Mouse (Mus musculus): ENCODE measurements around the gene Gse1.

Gse1 gene

GRCm38 (mm10) chr8:120407701-120408240 is 179.5 kb downstream of the Gse1 start:
- DNase-seq, result peak; percentile 66 to 79

GRCm38 (mm10) chr8:120408241-120409215 is 180.3 kb downstream of the Gse1 start:
- peak in 1 of 2 experiments; percentile 47 for DNase-seq

GRCm38 (mm10) chr8:120409371-120410013 is 181.2 kb downstream of the Gse1 start:
- no peak for DNase-seq

GRCm38 (mm10) chr8:120411059-120411458 is 182.8 kb downstream of the Gse1 start:
- DNase-seq, result no peak

- no peak for DNase-seq
Observed at GRCm38 (mm10) chr8:120411862-120412261, 183.6 kb downstream of the Gse1 start.

GRCm38 (mm10) chr8:120412357-120412756 is 184.1 kb downstream of the Gse1 start:
- no peak for DNase-seq

- no peak for DNase-seq
Observed at GRCm38 (mm10) chr8:120412911-120413625, 184.8 kb downstream of the Gse1 start.

GRCm38 (mm10) chr8:120413626-120413988 is 185.4 kb downstream of the Gse1 start:
- DNase-seq, result no peak

GRCm38 (mm10) chr8:120414216-120414615 is 186.0 kb downstream of the Gse1 start:
- DNase-seq, result no peak

- no peak for DNase-seq
Observed at GRCm38 (mm10) chr8:120415474-120415873, 187.2 kb downstream of the Gse1 start.

GRCm38 (mm10) chr8:120416173-120416521 is 187.9 kb downstream of the Gse1 start:
- peak in 1 of 2 experiments; percentile 62 for DNase-seq

GRCm38 (mm10) chr8:120416522-120417394 is 188.5 kb downstream of the Gse1 start:
- DNase-seq, result peak; percentile 85 to 92

GRCm38 (mm10) chr8:120418188-120418587 is 189.9 kb downstream of the Gse1 start:
- peak in 1 of 2 experiments; percentile 46 for DNase-seq

GRCm38 (mm10) chr8:120419675-120420074 is 191.4 kb downstream of the Gse1 start:
- DNase-seq, result no peak

GRCm38 (mm10) chr8:120420226-120420625 is 192.0 kb downstream of the Gse1 start:
- DNase-seq, result no peak

- peak; percentile 54 to 72 for DNase-seq
Observed at GRCm38 (mm10) chr8:120421638-120422037, 193.4 kb downstream of the Gse1 start.

- DNase-seq, result no peak
Observed at GRCm38 (mm10) chr8:120422236-120422635, 194.0 kb downstream of the Gse1 start.

- DNase-seq, result no peak
Observed at GRCm38 (mm10) chr8:120423576-120423975, 195.3 kb downstream of the Gse1 start.

GRCm38 (mm10) chr8:120424829-120425198 is 196.6 kb downstream of the Gse1 start:
- no peak for DNase-seq

- peak; percentile 62 to 72 for DNase-seq
Observed at GRCm38 (mm10) chr8:120425199-120425941, 197.1 kb downstream of the Gse1 start.

GRCm38 (mm10) chr8:120426105-120426504 is 197.8 kb downstream of the Gse1 start:
- DNase-seq, result no peak

Data from kidney, postnatal 4 days (tissue).